Mouse (Mus musculus) WW6 (cell line): ENCODE results near the gene Lrrc15.

Experiments
- DNase-seq: peaks from one replicate; pipeline ENCODE4 v3.0.0-alpha.2; 2013; ENCODE audit warnings: low read depth, low spot score

Lrrc15 gene

DNA sequence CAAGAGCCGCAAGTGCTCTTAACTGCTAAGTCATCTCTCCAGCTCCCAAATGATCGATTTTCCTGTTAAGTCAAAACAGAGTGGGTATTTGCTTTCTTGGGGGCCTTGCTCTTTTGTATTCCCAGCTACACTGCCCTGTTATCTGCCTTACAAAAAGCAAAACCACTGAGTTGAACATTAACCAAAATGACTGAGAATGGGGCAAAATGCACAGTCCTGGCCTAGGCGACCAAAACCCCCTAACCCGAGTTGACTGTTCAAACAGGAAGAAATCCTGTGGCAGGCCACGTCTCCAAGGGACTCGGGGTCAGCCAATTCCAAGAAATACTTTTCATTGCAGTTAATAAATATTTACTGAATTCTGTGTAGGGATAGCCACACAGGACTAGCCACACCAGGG is 44.3 kb downstream of the Lrrc15 start:
- DNase-seq = no peak

DNA sequence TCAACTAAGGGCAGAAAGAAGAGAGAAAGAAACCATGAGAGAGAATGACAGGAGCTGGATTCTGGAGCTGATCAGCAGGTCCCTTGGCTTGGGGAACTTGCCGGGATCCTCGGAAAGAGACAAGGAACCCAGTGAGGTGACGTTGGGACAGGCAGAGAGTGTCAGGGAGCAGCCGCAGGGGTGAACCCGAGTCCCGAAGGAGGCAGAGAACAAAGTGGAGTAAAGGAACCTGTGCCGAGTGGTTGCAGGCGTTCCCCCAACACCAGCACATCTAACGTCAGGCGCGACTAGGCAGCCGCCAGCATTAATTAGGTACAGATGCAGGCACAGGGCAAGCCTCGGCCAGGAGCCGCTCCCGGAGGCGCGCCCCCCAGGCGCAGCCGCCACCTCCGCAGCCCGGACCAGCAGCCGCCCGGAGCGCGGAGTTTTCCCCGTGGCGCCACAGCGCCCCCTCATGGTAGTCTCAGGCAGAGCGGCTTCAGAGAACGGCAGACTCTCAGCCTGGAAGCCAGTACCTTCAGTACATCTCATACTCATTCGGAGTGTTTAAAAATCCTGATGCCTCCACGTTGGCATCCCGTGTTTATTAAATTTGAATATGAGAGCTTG is 46.9 kb downstream of the Lrrc15 start:
- peak; percentile 49 for DNase-seq

DNA sequence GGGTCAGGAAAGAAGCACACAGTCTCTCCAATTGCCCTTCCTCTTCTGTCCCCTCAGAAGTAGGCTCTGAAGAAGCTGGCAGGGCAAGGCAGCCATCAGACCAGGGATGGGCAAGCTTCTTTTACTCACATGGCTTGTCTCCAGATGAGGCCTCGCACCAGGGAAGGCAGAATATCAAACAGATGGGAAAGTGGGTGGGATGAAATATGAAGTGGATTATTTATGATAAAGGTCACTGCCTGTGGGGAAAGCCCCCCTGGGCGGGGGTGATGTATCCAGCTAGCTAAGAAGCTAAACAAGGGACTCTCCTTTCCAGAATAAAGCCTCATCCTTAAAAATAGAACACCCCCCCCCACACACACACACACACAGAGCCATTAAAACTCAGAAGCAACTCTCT is 47.5 kb downstream of the Lrrc15 start:
- no peak for DNase-seq

DNA sequence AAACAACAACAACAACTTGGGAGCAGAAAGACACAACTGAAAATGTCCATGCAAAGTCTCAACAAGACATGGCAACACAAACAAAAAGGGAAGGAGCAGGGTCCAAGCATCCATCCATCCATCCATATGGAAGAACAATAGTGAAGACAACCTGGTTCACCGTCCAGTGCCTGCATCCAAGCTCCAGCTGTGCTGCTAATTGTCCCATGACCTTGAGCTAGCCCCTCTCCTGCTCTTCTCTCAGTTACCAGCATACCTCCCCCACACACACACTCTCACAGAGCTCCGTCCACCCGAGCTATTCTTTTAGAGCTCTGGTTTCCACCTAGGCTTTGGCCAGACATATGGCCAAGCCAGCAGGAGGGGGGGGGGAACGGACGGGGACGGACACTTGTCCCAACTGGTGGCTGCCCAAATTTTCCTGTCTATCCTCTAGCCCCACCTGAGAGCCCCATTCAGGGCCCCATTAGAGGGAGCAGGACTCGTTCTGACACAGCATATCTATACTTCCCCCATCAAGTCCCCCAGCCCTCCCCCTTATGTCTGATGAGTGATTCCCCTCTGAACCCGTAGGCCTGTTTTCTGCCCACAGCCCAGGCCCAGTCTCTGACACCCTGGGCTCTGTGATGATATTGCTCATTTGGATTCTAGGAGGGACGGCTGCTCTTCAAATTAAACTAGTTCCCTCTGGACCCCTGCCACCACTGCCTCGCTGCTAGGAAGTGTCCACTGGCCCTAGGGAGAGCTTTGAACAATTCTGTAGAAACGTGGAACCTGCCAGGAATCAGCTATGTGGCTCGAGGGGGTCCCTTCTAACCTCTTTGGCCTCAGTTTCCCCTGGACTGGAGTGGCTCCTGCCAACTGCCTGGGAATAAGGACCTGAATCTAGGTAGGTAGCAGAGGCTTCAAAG is 48.2 kb downstream of the Lrrc15 start:
- no peak for DNase-seq

DNA sequence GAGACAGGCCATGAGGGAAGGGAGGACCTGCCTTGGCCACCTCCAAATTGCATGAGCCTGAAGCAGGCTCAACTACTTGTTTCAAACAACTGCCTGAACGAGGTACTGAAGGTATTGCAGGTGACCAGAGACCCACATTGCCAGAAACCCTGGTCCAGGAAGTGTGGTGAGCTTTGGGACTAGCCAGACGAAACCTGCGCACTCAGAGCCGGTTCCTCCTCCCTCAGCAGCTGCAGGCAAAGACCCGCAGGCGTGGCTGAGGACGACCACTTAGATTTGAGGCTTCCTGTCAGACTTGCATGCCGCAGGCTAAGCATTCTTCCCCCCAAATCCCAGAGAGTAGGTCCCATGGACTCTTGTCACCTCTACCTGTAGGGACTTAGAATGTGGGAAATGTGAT is 49.0 kb downstream of the Lrrc15 start:
- no peak for DNase-seq

DNA sequence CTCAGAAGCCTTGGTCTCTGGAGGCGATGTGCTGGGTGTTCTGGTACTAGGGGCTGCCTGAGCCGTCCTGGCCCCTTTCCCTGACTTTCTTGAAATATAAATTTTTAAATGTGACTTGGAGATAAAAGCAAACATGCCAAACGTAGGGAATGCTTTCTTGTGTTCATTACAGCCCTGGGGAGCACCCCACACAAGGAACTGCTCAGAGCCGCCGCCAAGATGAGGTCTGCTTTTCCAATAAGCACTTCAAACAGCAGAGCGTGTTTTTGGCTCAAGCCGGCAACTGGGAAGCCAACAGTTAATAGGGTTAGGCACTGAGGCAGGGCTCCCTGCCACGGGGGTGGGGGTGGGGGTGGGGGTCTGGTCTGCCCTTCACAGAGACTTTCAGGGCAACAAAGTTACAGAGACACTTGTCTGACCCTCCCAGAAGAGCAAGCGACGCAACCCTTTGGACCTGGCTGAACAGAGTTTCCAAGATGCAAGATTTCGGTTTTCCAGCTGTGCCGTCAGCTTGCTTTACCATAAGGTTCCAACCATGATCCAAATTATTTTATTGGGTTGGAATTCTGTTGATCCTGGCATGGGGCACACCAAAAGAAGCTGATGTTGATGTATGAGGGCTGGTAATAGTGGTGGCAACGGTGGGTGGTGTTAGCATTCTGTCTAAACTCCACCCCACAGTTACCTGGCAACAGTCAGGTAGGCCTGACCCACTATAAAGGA is 51.0 kb downstream of the Lrrc15 start:
- DNase-seq = no peak

DNA sequence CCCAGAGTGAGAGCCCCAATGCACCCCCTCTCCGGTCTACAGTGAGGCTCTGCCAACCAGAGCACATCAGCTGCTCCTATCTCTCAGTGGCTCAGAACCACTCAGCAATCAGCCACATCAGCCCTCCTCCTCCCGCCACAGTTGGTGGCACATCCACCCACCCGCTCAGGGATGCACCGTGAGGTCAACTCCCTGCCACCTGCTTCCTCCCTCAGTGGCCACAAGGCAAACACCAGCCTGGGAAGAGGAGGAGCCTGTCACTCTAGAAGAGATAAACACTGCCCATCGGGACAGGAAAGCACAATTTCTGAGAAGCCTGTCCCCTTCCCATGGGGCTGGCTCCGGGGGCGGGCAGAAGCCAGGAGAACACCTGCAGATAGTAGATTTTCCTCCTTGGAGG is 55.7 kb downstream of the Lrrc15 start:
- DNase-seq = no peak

DNA sequence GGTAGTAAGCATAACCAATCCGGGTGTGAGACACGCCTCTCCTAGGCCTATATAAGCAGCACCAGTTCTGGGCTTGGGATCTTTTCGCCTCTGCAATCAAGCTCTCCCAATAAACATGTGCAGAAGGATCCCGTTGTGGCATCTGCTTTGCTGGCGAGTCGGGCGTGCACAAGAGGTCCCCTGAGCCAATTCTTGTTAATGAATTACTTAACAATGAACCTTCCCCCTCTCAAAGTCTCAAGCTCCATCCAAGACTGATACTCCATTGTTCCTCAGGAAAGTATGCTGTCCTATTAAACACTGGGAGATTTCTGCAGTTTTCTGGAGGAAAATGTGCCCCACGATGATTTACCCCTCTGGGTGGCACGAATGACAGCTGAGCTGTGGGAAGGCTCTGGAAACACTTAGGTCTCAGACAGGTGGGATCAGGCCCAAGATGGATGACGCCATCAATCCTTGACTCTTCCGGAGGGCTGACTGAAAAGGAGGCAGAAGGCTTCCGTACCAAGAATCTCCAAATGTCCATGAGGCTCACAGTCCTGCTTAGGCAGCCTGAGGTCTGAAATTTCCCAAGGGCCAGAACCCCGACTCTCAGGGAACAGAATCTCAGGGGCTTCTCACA is 61.8 kb downstream of the Lrrc15 start:
- DNase-seq = no peak
